Mouse (Mus musculus) liver, postnatal 0 days (tissue): Measurements from ENCODE around the gene Fam120b.

ENCODE experiments used
- CTCF ChIP-seq: sonication (generic); IDR thresholded peaks from 2 replicates; pipeline ENCODE4 v1.5.1; 2016; ENCODE audit warnings: antibody characterized with exemption, low read depth
- EP300 ChIP-seq: IDR thresholded peaks from 2 replicates; pipeline ENCODE4 v1.6.1; 2016; ENCODE audit warnings: antibody characterized with exemption, low read depth, mild to moderate bottlenecking

- TF ChIP-seq CTCF (no peak), EP300 (no peak)
Observed at GRCm38 (mm10) chr17:15422666-15423065, 26.7 kb downstream of the Fam120b start.
